Mouse (Mus musculus) cerebellum, adult (tissue): Measurements from ENCODE around the gene Dffa.
A peak's percentile ranks its signal among the peaks of the same experiment; 100 is the strongest.
"Not testable (repeated sequence)": the region's sequence is repeated elsewhere in the genome, so short reads cannot be mapped to it uniquely, and the experiment has no call there.

ENCODE experiments used
- ATAC-seq: cut with Nextera tagmentation; 2 replicates; pipeline ENCODE4 v1.9.2; 2017; ENCODE audit warnings: mild to moderate bottlenecking, moderate library complexity, mixed read lengths; ENCODE audit not compliant: insufficient number of reproducible peaks, low FRiP score, low TSS enrichment

Gene Dffa

DNA sequence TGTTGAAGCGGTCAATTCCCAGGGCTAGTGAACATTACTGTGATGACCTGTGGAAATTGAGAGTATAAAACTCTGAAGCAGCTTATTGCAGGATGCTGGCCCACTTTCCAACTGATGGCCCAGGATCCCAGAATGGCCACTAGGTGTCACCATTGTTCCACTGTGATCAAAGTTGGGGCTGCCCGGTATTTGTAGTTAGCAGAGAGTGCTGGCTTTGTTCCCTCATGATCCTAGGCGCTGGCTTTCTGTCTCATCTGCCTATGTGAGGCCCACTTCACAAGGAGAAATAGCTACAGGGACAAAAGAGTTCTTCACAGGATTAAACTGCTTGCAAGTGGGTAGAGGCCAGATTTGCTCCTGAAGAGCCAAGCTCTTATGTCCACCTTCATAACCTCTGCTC is 40.5 kb downstream of the Dffa start:
- peak; percentile 78; the same call in 1 of the 2 replicates for ATAC-seq

DNA sequence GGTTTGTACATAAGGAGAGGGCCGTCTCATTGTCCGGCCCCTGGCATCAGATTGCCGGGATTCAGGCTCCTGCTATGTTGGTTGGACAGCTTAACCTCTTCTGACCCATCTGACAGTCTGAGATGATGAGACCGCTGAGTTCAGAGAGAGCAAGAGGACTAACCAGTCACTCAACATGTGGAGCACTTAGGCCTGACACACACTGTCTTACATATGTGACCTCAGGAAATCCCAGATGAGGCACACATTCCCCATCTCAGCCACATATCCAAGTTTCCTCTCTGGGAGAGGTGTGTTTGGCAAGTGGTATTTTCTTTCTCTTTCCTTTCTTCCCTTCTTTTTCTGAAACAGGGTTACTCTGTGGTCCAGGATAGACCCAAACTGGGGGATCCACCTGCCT is 41.2 kb downstream of the Dffa start:
- no peak for ATAC-seq

DNA sequence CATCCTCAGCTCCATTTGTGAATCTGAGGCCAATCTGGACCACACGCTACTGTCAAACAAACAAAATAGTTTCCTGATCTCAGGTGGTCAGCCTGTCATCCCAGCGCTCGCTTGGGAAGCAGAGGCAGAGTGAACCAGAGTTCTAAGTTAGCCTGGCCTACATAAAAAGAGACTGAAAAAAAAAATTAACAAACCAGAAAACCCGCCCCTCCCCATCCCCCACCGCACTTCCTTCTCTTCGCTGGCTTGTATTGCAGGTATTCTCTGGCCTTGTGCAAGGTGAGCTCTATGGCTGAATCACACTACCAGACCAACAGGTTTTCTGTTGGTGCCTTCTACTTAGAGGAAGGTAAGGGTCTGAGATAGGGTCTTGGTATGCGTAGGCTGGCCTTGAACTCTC is 43.6 kb downstream of the Dffa start:
- ATAC-seq = no peak

DNA sequence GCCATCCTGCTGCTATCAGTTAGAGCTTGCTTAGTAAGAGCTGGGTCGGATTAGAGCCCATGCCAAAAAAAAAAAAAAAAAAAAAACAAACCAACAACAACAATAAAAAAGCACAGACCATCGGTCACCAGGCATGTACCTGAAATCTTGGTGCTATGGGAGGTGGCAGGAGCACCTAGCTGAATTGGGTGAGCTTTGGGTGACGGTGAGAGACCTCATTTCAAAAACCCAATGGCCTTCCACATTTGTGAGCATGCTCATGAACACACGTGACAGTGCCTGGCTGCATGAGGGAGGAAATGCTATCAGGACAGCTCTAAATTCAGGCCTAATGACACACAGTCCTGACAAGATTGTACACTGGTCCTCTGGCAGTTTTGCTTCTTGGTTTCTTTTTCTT is 44.1 kb downstream of the Dffa start:
- ATAC-seq = no peak

DNA sequence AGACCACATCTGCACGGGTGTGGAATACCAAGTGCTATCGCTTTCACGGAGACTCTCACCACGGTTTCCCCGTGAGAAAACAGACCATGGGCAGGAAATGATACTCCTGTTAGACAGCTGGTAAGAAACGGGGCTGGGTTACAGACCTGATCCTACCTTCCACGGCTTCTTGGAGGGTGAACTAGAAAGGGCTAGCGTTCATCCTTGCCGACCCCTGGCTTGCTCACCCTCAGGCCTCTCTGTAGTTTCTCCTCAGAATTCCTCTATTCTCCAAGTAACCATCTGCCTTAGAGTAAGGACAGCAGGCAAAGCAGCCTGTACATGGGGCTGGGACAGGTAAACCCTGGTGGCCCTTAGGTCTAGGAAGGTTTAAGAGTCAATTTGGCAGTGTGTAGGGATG is 45.2 kb downstream of the Dffa start:
- no peak for ATAC-seq

DNA sequence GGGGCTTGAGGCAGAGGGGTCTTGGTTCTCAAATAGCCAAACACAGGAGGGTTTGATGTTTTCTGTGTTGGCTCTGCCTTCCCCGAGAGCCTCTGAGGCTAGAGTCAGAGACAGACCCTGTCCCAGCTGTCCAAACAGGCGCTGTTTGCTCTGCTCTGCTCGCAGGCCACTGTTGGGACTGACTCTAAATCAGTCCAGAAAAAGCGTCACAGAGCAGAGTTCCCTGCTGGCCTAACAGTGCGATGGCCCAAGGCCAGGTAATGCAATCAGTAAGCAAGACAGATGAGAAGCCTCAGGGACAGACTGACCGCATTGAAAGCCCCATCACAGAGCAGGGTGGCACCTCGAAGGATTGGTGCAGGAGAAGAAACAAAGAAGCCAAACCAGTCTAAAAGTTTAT is 45.7 kb downstream of the Dffa start:
- no peak for ATAC-seq

DNA sequence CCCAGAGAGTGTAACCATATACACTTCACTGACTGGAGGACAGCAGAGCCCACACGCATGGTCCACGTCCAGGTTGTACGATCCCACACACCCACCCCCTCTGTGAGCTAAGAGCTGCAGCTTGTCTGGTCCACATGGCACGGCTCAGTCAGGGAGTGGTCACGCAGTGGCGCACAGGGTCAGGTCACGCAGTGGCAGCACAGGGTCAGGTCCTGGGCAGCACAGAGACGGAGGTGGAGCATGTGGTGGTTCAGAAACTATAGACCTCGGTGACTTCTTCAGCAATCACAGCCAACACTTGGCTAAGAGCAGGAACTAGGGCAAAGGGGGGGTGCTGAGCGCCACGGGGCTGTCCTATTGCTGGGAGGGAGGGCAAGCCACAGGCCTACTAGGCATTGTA is 46.3 kb downstream of the Dffa start:
- ATAC-seq = no peak

DNA sequence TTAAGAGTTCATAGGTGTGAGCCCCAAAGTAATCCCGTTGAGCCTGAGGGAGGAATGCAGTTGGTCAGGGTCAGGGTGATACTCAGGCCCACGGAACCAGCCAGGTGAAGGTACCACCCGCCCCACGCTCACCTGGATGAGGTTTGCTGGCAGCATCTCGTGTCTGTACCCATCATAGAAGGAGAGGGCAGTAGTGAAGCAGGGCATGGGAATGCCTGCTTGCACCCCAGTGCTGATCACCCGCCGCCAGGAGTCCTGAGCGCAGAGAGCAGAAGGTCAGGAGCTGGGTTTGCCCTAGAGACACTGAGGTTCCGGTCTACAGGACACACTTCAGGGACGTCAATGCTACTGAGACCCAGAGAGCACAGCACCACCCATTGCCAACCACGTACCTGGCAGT is 46.8 kb downstream of the Dffa start:
- no peak for ATAC-seq

DNA sequence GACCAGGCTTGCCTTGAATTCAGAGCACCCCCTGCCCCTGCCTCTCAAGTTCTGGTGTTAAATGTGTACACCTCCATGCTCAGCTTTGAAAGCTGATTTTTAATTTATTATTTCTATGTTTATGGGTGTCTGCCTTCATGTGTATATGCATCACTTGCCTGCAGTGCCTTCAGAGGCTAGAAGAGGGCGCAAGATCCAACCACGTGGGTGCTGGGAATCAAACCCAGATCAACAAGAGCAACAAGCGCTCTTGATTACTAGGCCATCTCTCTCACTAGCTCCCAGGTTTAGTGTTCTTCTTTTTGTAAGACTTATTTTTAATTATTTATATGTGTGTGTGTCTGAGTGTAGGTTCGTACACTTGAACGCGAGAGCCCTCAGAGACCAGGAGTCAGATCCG is 50.9 kb downstream of the Dffa start:
- ATAC-seq = no peak

DNA sequence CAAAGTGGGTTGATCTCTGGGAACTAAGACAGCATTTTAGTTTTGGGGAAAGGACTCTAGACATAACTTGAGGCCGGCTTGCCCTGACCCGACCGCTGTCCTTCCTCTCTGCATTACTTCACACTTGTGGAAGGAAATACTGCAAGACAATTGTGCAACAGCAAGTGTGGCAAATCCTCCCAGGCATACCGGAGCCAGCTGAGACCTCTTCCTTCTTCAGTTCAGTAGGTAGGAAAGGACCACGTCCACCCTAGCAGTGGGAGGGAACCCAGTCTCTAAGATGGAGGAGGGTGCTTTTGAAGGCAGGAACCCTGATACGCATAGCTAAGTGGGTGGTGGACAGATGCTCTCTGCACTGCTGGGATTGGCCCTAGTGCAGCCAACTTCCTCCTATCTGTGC is 51.8 kb downstream of the Dffa start:
- ATAC-seq = no peak

DNA sequence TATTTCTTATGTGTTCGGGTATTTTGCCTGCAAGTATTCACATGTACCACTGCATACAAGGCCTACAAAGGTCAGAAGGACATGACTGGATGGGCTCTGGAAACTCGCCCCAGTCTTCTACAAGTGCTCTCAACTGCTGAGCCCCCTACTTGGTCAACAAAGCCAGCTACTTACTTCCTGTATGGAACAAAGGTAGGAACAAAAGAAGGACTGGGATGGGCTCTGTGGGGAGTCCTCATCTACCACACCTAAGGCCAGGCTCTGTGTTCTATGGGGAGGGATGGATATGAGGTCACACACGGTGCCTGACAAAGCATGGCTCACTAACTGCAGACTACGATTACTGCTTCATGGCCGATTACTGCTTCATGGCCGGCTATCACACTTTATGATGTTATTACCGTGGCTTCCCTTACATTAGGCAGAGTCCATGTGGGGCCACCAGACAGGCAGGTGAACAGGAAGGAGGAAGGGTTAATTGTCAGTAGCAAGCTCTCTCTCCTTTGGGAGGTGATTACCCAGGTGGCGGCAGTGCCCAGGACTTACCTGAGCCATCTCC is 53.5 kb downstream of the Dffa start:
- no peak for ATAC-seq

DNA sequence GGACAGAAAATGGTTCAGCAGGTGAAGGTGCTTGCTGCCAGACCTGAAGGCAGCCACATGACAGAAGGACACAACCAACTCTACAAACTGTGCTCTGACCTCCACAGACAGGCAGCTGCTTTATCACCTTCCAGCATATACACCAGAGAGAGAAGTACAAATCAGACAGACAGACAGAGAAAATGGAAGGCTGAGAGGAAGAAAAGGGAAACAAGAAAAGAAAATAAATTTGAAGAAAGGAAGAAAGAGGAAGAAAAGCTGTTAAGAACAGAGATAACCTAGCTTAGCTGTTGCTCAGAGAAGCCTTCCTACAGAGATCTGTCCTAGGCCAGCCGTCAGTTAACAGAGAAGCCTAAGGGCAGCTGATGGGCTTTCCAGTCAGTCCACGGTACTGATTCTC is 55.3 kb downstream of the Dffa start:
- no peak for ATAC-seq

DNA sequence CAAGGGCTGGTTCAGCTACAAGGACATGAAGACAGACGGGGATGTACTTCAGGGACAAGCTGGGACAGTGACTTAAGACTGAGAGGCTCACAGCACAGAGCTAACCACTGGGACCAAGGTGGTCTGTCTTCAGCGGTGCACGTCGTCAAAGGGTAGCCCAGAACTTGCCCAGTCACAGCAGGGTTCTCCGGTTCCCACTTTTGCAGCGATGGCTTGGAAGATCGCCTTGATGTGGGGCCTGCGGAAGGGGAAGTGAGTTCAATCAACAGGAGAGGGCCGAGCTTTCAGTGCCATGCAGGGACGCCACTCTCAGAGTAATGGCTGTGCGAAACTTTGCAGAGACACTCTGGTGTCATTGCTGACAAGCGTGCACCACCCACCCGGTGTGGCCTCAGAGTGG is 55.9 kb downstream of the Dffa start:
- ATAC-seq = no peak

DNA sequence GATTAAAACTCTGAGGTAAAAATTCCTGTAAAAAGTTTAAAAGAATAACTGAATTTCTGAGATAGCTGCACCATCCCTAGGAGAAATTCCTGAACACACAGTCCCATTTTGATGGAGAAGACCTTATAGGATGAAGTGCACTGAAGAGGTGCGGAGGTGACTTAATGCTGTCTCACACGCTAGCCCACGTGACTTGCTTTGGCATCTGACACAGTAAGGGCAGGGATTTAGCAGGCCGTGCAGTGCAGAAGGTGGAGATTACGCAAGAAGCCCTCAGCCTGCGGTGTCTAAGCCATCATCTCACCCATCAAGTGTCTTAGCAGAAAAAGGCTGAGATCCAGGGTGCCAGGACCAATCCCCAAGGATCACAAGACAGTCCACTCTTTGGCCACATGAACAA is 57.2 kb downstream of the Dffa start:
- no peak for ATAC-seq

DNA sequence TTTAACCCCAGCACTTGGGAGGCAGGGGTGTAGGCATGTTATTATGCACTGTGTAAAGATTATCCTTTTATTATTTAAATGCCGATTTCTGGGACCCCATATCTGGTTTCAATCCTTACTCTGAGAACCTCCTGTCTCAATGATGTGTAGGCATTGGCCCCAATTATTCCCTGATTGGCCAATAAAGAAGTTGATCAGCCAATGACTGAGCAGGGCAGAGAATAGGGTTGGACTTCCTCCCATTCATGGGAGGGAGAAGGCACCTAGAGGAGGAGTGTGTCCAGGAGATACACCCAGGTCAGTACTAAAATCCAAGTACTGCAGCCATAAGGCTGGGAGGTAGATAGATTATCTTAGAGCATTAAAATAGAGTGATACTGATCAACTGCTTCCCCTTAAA is 59.2 kb downstream of the Dffa start:
- no peak for ATAC-seq

DNA sequence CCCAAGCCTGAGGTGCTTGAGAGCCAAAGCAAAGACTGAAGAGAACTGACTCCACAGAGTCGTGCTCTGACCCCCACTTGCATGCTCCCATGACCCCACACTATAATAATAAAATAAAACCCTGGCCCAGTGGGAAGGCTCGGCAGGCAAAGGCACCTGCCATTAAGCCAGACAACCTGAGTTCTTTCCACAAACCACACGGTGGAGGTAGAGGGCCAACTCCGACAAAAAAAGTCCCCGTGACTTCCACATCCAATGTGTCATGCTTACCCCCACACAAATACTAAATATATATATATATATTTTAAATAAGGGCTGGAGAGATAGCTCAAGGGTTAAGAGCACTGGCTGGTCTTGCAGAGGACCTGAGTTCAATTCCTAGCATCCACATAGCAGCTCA is 60.2 kb downstream of the Dffa start:
- no peak for ATAC-seq

DNA sequence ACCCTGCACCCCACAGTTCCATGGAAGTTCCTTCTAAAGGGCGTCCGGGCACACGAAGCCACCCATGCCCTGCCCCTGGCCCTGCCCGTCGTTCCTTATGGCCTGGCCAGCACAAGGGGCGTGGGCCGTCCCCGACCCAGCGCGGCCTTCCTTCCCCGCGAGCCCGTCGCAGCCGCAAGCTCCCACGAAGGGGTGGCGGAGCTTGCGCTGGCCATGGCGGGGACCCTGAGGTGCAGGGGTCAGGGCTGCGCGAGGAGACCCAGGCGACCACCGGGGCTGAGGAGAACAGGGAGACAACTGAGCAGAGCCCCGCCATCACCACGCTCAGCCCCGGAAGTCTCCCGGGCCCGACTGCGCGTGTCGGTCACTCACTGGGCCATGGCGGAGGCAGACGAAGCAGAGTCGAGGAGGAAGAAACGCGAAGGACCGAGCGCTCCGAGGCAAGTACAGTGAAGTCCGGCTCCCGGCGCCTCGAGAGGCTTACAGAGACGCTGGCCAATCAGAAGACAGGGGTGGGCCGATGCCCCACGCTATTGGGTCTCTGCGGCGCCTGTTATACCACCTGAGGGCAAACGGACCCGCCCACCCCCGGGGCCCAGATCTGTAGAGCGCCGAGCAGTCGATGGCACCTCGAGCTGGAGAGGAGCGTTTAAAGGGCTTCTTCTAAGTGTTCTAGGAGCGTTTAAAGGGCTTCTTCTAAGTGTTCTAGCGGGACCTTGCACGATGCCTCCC is 62.4 kb downstream of the Dffa start, which contains the start of gene Pgd:
Pgd (minus strand) TSS at position 557 of the 732 bp plus-strand sequence.
- peak; percentile 100 for ATAC-seq

DNA sequence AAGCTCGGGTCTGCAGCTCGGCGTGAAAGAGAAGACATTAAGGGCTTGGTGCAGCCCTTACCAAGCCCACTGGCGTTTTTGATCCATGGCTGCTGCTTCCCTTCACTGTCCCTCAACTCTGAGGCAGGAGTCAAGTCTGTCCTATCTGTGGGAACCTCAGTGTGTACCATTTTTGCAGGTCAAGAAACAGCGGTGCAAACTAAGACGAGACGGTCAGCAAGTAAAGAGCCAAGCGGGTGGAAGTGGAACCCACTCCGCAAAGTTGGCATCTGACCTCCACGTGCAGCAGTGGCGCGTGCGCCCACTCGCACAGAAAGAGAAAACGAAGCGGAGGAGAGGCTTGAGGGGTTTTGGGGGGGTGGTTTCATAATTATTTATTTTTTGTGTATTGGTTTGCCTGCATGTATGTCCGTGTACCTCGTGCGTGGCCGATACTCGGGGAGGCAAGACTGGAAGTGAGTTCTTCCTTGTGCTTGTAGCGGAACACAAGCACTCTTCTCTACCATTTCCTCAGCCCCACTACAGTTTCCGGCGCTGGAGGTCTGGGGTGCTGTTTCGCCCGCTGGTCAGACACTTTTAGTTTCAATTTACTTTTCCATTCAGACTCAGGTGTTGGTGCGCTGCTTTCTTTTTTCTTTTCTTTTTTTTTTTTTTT is 63.1 kb downstream of the Dffa start:
- peak; percentile 45; the same call in 1 of the 2 replicates for ATAC-seq

DNA sequence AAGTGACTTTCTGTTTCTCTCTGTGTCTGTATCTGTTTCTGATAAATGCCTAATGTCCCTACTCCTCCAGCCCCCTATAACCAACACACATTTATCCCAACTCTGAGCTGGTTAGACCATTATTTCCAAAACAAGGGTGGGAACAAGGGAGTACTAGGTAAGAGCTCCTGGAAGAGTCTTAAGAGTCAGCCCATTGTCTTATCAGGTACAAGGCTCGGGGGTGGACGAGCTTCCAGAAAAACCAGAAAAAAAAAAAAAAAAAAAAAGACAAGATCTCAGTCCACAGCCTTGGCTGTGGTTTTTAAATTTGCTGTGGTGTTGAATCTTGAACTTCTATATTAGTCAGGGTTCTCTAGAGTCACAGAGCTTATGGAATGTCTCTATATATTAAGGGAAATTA is 64.1 kb downstream of the Dffa start:
- no peak for ATAC-seq

DNA sequence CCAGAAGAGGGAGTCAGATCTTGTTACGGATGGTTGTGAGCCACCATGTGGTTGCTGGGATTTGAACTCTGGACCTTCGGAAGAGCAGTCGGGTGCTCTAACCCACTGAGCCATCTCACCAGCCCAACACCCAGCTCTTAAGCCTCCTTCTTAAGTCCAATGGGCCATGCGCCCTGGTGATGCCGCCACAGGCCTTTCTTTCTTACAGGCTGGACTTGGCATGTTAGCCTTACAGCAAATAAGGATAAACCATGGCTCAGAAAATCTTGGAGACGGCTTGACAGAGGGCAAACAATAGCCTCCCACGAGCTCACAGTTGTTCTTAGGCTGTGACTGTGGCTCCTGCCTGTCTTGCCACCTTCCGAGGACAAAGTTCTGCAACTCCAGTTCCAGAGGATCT is 66.0 kb downstream of the Dffa start:
- not testable (repeated sequence) for ATAC-seq
